Mouse (Mus musculus) urinary bladder, postnatal 4 days (tissue): ENCODE data around the gene Csf2ra.
"Not testable (repeated sequence)": the region's sequence is repeated elsewhere in the genome, so short reads cannot be mapped to it uniquely, and the experiment has no call there.

ENCODE experiments used
- DNase-seq, 2 experiments: peaks; one replicate each; pipeline ENCODE4 v3.0.0; 2021 to 2022; ENCODE audit warnings: low spot score in 2 of 2

Csf2ra gene

DNA sequence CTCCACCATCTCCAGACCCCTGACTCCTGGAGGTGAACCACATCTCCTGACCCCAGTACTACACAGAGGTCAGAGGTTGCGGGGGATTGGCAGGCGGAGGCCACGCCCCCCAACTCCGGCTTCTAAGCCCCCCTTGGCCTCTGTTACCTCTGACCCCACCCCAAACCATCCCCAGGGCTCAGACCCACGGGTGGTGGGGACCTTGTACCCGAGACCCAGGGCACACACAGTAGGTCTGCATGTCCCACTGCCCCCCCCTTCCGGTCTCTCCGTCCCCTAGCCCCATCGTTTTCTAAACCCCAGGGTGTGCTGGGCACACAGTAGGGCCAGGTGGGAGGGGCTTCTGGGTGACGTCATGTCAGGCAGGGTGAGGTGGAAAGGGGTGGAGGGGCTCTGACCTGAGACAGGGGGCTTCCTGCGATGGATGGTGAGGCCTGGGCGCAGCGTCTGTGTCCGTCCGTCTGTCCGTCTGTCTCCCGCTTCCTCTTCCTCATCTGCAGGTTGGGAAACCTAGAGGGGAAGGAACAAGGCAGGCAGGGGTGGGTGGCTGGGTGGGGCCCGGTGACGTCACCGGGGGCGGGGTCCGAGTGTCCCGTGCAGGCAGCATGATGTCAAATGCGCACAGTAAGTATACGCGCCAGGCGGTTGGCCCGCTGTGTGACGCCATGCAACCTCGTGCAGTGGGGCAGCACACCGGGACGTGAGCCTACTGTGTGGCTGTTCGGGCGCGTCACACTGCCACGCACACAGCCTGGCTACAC lies at the start of gene Csf2ra:
Csf2ra (minus strand) TSS at position 489 of the 761 bp plus-strand sequence.
- peak in 1 of 2 experiments; percentile 34 for DNase-seq

- no peak for DNase-seq
These were observed 47.2 kb upstream of the Csf2ra start for GRCm38 (mm10) chr19:61275446-61275845.

DNA sequence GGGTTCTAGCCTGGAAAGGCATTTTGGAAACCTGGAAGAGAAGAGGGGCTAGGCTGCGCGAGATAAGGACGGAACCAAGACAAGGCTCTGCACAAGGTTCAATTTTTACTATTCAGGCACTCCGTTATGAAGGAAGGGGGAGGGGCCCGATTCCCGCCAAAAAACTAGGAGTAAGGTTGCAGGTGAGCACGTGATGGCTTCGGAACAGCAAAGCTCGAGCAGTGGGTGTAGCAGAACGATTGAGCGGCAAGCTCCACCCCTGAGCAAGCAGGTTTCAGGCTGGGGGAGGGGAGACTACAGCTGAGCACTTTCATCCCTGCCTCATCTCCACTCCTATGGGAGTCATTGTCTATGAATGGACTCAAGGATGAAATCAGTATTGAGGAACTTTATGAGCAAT lies 40.9 kb upstream of the Csf2ra start:
- not testable (repeated sequence) for DNase-seq

- DNase-seq = no peak
These were observed 38.9 kb upstream of the Csf2ra start for GRCm38 (mm10) chr19:61267141-61267540.

DNA sequence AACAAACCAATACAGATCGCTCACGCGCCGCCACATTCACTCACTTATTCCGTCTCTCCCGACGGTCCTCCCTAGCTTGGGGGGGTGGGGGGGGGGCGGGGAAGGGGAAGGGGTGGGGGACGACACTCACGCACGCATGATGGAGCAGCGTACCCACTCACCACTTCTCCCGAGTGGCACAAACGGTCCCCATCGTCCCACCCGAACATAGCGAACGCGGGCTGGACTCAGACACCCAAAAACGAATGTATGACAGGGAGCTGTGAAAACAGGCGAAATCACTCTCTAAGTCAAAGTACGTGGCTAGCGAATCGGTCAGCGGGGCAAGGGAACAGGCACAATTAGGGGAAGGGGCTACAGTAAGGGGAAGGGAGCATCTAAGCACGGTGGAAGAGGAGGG lies 38.4 kb upstream of the Csf2ra start:
- DNase-seq = no peak

GRCm38 (mm10) chr19:61266246-61266615 lies 38.0 kb upstream of the Csf2ra start:
- no peak for DNase-seq

DNA sequence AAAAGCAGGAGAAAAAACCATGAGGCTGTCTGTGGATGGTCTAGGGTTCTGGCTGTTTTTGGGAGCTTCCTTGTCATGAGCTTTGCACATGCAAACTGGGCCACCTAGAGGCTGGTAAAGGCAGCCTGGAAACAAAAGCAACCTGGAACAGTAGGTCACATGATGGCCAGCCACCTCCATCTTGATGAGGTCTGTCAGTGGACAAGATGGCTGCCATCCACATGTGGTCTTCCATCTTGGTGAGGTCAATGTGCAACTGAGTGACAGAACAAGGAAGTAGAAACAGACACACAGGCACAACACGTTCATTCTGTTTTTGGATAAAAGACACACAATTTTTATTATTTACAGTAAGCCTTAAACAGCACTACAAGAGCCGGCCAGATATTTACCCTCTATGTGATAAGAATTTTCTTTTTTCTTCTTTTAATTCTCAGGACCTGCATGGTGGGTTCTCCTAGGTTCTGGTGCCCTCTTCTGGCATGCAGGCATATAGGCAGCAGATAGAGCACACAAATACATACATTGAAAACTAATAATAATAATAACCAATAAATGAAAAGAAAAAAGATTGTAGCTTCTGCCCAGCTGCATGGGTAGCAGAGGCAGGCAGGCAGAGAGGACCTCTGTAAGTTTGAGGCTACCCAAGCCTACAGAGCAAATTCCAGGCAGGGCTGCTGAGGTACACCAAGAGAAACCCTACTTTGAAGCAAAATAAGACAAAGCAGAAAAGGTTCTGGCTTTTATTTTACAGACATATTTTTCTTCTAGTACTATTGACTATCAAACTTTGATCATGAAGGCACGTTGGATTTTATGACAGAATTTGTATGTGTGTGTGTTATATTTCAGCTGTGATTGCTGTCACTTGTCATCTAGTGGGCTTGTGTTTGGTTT lies 37.4 kb upstream of the Csf2ra start:
- DNase-seq = peak; percentile 65 to 83

GRCm38 (mm10) chr19:61264933-61265332 lies 36.7 kb upstream of the Csf2ra start:
- DNase-seq = no peak

DNA sequence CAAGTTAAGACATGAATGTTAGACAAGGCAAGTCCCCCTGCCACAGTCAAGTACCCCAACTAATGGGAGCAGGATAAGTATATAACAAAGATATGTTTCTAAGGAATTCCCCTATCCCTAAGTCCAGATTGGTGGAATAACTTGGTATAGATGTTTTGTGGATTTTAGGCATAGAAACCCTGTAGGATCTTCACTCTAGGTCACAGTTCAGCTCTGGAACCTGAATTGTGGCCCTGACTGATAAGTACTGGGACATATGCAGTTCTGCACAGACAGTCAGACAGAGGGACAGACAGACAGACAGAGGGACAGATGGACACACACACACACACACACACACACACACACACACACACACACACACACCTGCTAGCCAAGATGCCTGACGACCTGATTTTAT lies 36.0 kb upstream of the Csf2ra start:
- DNase-seq = no peak

DNA sequence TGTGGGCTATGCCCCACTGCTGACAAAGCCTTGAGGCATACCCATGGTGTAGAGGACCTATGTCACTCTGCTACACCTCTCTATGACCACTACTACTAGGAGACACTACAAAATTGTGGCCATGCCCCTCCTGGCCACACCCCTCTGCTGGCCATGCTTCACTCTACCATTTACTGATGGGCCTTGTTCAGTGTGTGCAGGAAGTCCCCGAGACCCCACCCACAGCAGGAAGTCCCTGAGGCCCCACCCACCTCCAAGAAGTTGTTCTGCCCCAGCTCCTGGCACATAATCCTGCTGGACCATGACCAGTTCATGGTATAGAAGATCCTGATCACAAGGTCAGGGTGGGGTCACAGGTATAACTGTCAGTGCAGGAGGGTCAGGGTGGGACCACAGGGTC lies 33.0 kb upstream of the Csf2ra start:
- DNase-seq = no peak

- DNase-seq = no peak
These were observed 29.5 kb upstream of the Csf2ra start for GRCm38 (mm10) chr19:61257733-61258132.

GRCm38 (mm10) chr19:61256166-61256887 lies 28.1 kb upstream of the Csf2ra start:
- no peak for DNase-seq

DNA sequence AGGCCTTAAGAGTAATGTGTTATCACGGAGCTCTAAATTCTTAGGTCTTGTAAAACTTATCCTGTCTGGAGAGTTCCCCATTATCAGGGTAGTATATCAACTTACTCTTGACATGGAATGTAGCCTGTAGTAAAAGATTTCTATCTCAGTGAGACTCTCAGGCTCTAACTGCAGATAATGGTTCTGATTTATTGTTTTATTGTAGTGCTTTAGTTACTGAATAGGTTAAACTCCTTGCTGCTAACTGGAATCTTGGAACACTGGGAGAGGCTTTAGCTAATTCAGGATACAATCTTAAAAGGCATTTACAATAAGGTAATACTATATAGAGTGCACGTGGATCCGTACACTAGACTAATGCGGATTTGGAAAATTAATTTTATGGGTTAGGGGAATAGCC lies 19.1 kb upstream of the Csf2ra start:
- not testable (repeated sequence) for DNase-seq

- DNase-seq = no peak
These were observed 16.6 kb upstream of the Csf2ra start for GRCm38 (mm10) chr19:61244721-61245436.

- DNase-seq = no peak
These were observed 9.7 kb upstream of the Csf2ra start for GRCm38 (mm10) chr19:61237967-61238366.

DNA sequence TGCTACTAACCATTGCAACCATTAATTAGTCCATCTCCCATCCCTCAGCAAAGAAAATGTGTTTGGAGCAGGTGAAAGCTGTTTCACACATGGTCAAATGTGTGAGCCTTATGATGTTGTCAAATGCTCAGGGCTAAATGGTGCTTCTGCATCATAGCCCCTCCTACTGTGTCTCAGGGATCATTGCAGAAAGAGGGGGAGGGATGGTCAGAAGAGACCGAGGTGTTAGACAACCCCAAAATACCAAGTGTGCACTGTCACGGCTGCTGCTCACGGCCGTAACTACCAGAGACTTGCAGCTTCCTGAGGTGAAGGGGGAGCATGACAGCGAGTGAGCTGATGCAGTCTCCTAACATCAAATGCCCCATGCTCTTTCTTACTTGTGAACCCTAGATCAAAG lies 6.3 kb upstream of the Csf2ra start:
- no peak for DNase-seq

- peak; percentile 92 for DNase-seq
These were observed 1.0 kb downstream of the Csf2ra start for GRCm38 (mm10) chr19:61226928-61227854.

DNA sequence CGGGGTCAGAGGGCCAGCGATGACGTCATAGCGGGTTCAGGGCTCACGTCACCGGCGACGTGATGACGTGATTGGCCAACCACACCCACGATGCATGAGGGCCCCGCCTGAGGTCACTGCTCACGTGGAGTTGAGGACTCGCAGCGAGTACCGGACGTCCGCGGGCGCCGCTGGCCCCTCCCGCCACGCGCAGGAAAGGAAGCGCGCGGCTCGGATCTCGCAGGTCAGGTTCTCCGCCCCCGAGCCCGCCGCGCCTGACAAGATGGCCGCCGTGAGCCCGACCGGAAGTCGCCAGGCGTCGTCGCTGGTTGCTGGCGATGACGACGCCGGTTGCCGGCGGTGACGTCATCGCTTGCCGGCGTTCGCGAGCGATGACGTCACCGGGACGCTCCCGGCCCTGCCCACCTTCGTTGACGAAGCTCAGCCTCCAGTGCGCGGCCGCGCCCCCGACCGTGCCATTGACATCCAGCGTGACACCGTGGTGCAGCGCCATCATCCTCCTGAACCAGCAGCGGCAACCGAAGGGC lies 1.8 kb downstream of the Csf2ra start:
- peak; percentile 83 for DNase-seq

GRCm38 (mm10) chr19:61225526-61226400 lies 2.5 kb downstream of the Csf2ra start:
- DNase-seq = peak; percentile 84 to 88
